Mouse (Mus musculus): ENCODE measurements around the gene Stk36.

- no peak for TF ChIP-seq CTCF (IDR thresholded peaks at IDR 0.05; ENCODE audit: low read depth)
- no peak for TF ChIP-seq EP300 (optimal IDR thresholded peaks at IDR 0.05)
These were observed 13.9 kb upstream of the Stk36 start for GRCm38 (mm10) chr1:74587233-74587772.

All from stomach, postnatal 0 days (tissue).